Mouse (Mus musculus) liver, embryonic 14.5 days (tissue): ENCODE results near the gene Ass1. TPM values are rescaled to one million over a fixed set of nuclear protein-coding genes. Genes with fewer than 3 reads are reported as not detected.

Experiments used
- ATAC-seq: fragments of 200-750 bp; cut with Nextera tagmentation; 2 replicates; pipeline ENCODE4 v1.8.0; 2017; ENCODE audit warnings: moderate number of reproducible peaks, mild to moderate bottlenecking, moderate library complexity; ENCODE audit not compliant: insufficient read depth
- DNase-seq, 3 experiments: peaks; one replicate each; pipeline ENCODE4 v3.0.0-alpha.2; 2012 to 2013; ENCODE audit warnings: low read depth in 3 of 3, low spot score in 3 of 3
- H3K27ac ChIP-seq: fragments of 300-500 bp; sonication (generic); 2 replicates; pipeline ENCODE4 v1.5.1; 2014; ENCODE audit warnings: moderate library complexity, mild to moderate bottlenecking, control low read depth, inconsistent platforms
- H3K27me3 ChIP-seq: fragments of 300-500 bp; sonication (generic); 2 replicates; pipeline ENCODE4 v1.6.1; 2014; ENCODE audit warnings: mild to moderate bottlenecking, low read length, moderate library complexity; ENCODE audit not compliant: control insufficient read depth, insufficient read depth
- H3K36me3 ChIP-seq: fragments of 300-500 bp; sonication (generic); replicated peaks from 2 replicates; pipeline ENCODE4 v1.6.1; 2014; ENCODE audit warnings: low read depth; ENCODE audit not compliant: control insufficient read depth, insufficient read depth
- H3K4me1 ChIP-seq, 2 experiments: fragments of 200-500 bp in 1 of 2; fragments of 300-500 bp in 1 of 2; sonication (generic) in 1 of 2; replicated peaks; 2 replicates each; pipeline ENCODE4 v1.6.1; 2012 to 2014; ENCODE audit warnings: antibody characterized with exemption in 1 of 2, inconsistent platforms in 1 of 2, low read length in 1 of 2; ENCODE audit not compliant: control insufficient read depth in 2 of 2, insufficient read depth in 2 of 2
- H3K4me2 ChIP-seq: fragments of 300-500 bp; sonication (generic); 2 replicates; pipeline ENCODE4 v1.6.1; 2014; ENCODE audit warnings: low read depth, mild to moderate bottlenecking, control low read depth, moderate library complexity
- H3K4me3 ChIP-seq, 2 experiments: fragments of 200-500 bp in 1 of 2; fragments of 300-500 bp in 1 of 2; sonication (generic) in 1 of 2; 2 replicates each; pipeline ENCODE4 v1.5.1; 2012 to 2014; ENCODE audit warnings: low read depth in 2 of 2, low read length in 2 of 2, mild to moderate bottlenecking in 2 of 2, control low read depth in 1 of 2, inconsistent platforms in 1 of 2, moderate library complexity in 1 of 2; ENCODE audit not compliant: insufficient read depth in 1 of 2
- H3K9ac ChIP-seq: fragments of 300-500 bp; sonication (generic); replicated peaks from 2 replicates; pipeline ENCODE4 v1.6.1; 2014; ENCODE audit warnings: mild to moderate bottlenecking, control low read depth, moderate library complexity
- H3K9me3 ChIP-seq: fragments of 300-500 bp; sonication (generic); 2 replicates; pipeline ENCODE4 v1.6.1; 2016; ENCODE audit warnings: low read length, mixed read lengths; ENCODE audit not compliant: control insufficient read depth
- CTCF ChIP-seq: IDR thresholded peaks from 2 replicates; pipeline ENCODE4 v1.5.1; 2016; ENCODE audit warnings: antibody characterized with exemption, low read depth, control low read depth
- EP300 ChIP-seq: IDR thresholded peaks from 2 replicates; pipeline ENCODE4 v1.6.1; 2016; ENCODE audit warnings: antibody characterized with exemption, low read depth
- WGBS: fragments of 180-500 bp; shearing (Covaris S2); extraction: QIAGEN DNeasy Blood & Tissue Kit; methylation state at CpG from one replicate; pipeline ENCODE4 v1.1.7; 2014; ENCODE audit not compliant: insufficient replicate concordance; 5-methylcytosine and 5-hydroxymethylcytosine counted together
- polyA plus RNA-seq, 2 experiments: library from polyadenylated mRNA; depleted of rRNA in 1 of 2; stranded (reverse) in 1 of 2; unstranded in 1 of 2; fragments of >200 nt; fragmentation: Nextera tagmentation in 1 of 2; extraction: Ambion mirVana in 1 of 2; gene quantifications; 2 replicates each; pipeline versions ENCODE4 v1.2.1 to v1.2.3; 2012 to 2014

Ass1 gene
- polyA plus RNA-seq, 2 experiments: 64.7 to 86.7 TPM

GRCm38 (mm10) chr2:31502616-31503522, 32.9 kb downstream of the Ass1 start:
- DNase-seq (no peak), ATAC-seq (no peak)
- no peak overlapping the region for H3K4me3 ChIP-seq
- no peak overlapping the region for H3K4me2 ChIP-seq
- TF ChIP-seq CTCF: no peak
- TF ChIP-seq EP300: no peak
- H3K4me1 ChIP-seq: no peaks in the 10 kb centered on the region
- no peaks in the 10 kb centered on the region for H3K27me3 ChIP-seq
- H3K36me3 ChIP-seq: no peaks in the 10 kb centered on the region
- no peaks in the 10 kb centered on the region for H3K9me3 ChIP-seq
- no peak overlapping the region for H3K9ac ChIP-seq
- 54% methylated on average over 15 of the region's 15 CpGs for WGBS
- H3K27ac ChIP-seq: no peak overlapping the region

GRCm38 (mm10) chr2:31505472-31505871, 35.5 kb downstream of the Ass1 start:
- no peak for DNase-seq

GRCm38 (mm10) chr2:31508851-31509250, 38.8 kb downstream of the Ass1 start:
- 71% methylated on average over 6 of the region's 6 CpGs for WGBS
- no peak overlapping the region for H3K4me3 ChIP-seq

More at GRCm38 (mm10) chr2:31505472-31505871, 35.5 kb downstream of the Ass1 start:
- WGBS: 71% methylated on average over 11 of the region's 11 CpGs
- H3K9me3 ChIP-seq: no peaks in the 10 kb centered on the region
- TF ChIP-seq CTCF: no peak
- no peak for TF ChIP-seq EP300
- no peak overlapping the region for H3K9ac ChIP-seq
- H3K27ac ChIP-seq: no peak overlapping the region
- H3K4me3 ChIP-seq: no peak overlapping the region
- no peaks in the 10 kb centered on the region for H3K4me1 ChIP-seq
- no peaks in the 10 kb centered on the region for H3K27me3 ChIP-seq
- H3K36me3 ChIP-seq: no peaks in the 10 kb centered on the region
- ATAC-seq: no peak
- no peak overlapping the region for H3K4me2 ChIP-seq

GRCm38 (mm10) chr2:31511316-31511715, 41.3 kb downstream of the Ass1 start:
- no peak overlapping the region for H3K4me3 ChIP-seq
- TF ChIP-seq CTCF: no peak
- TF ChIP-seq EP300: no peak
- DNase-seq: no peak
- no peaks in the 10 kb centered on the region for H3K27me3 ChIP-seq
- no peak for ATAC-seq
- 63% methylated on average over 6 of the region's 6 CpGs for WGBS
- H3K9me3 ChIP-seq: no peaks in the 10 kb centered on the region
- no peak overlapping the region for H3K4me2 ChIP-seq
- no peaks in the 10 kb centered on the region for H3K36me3 ChIP-seq
- H3K9ac ChIP-seq: no peak overlapping the region
- no peak overlapping the region for H3K27ac ChIP-seq
- H3K4me1 ChIP-seq: no peaks in the 10 kb centered on the region

More at GRCm38 (mm10) chr2:31508851-31509250, 38.8 kb downstream of the Ass1 start:
- H3K36me3 ChIP-seq: no peaks in the 10 kb centered on the region
- TF ChIP-seq CTCF: peak; percentile 18; the same call in 1 of the 2 replicates
- TF ChIP-seq EP300: no peak
- H3K27me3 ChIP-seq: no peaks in the 10 kb centered on the region
- no peak overlapping the region for H3K4me2 ChIP-seq
- H3K4me1 ChIP-seq: no peaks in the 10 kb centered on the region
- H3K27ac ChIP-seq: no peak overlapping the region
- H3K9me3 ChIP-seq: no peaks in the 10 kb centered on the region
- H3K9ac ChIP-seq: no peak overlapping the region
- DNase-seq (no peak), ATAC-seq (no peak)

GRCm38 (mm10) chr2:31516557-31516956, 46.5 kb downstream of the Ass1 start:
- Histone ChIP-seq H3K27ac (no peak overlapping the region), H3K4me1 (no peaks in the 10 kb centered on the region), H3K4me3 (no peak overlapping the region), H3K4me2 (no peak overlapping the region), H3K9ac (no peak overlapping the region), H3K9me3 (no peaks in the 10 kb centered on the region), H3K36me3 (no peaks in the 10 kb centered on the region), H3K27me3 (no peaks in the 10 kb centered on the region)
- WGBS: 71% methylated on average over 12 of the region's 12 CpGs
- TF ChIP-seq CTCF: no peak
- ATAC-seq: no peak
- no peak for DNase-seq
